In genomic region chr17:35896781-35897643, GRCm38 (mm10) we compare ENCODE assay signal across 8 mouse cellular contexts. TPM values are rescaled to one million over a fixed set of nuclear protein-coding genes. Genes with fewer than 3 reads are reported as not detected.
DNase-seq lines count a peak whose midpoint lies in the region; ATAC-seq and TF ChIP-seq lines count a peak whose summit lies in the region.

Gene 2310061I04Rik (minus strand): TSS chr17:35897431.

- ATAC-seq in embryonic facial prominence, embryonic 11.5 days (replicated peaks; ENCODE audit: insufficient number of reproducible peaks, low FRiP score, low TSS enrichment, low read depth): peak; percentile 91
- peak; percentile 57 for ATAC-seq in granulocyte monocyte progenitor cell, adult 5-6 weeks (replicated peaks; ENCODE audit: poor library complexity, severe bottlenecking)
- ATAC-seq in intestine, postnatal 0 days: peak; percentile 85
- peak; percentile 95 for ATAC-seq in midbrain, embryonic 11.5 days (ENCODE audit: low FRiP score)

- DNase-seq in adrenal gland, postnatal 14 days: peak; percentile 95
- peak; percentile 94 for DNase-seq in embryonic facial prominence, embryonic 11.5 days (ENCODE audit: low spot score)
- peak; percentile 94 for DNase-seq in left cerebral cortex, postnatal 4 days
- peak; percentile 100 for DNase-seq in midbrain, embryonic 11.5 days (ENCODE audit: low spot score, missing footprints)
- peak; percentile 93 for DNase-seq in right cerebral cortex, postnatal 4 days
- DNase-seq in yolk sac, embryonic 10.5 days (ENCODE audit: low spot score): peak; percentile 94

- peaks cover 7% of the 10 kb centered on the region for H3K36me3 ChIP-seq in embryonic facial prominence, embryonic 11.5 days (replicated peaks; ENCODE audit: control insufficient read depth, insufficient read depth, low read depth, low read length)
- H3K36me3 ChIP-seq in intestine, postnatal 0 days (ENCODE audit: control insufficient read depth, insufficient read depth): peaks cover 35% of the 10 kb centered on the region
- H3K36me3 ChIP-seq in midbrain, embryonic 11.5 days (ENCODE audit: control insufficient read depth, insufficient read depth, low read length): peaks cover 12% of the 10 kb centered on the region

- H3K9ac ChIP-seq in embryonic facial prominence, embryonic 11.5 days (replicated peaks; ENCODE audit: low read length): peak within 1 kb of the TSS; percentile 74
- H3K9ac ChIP-seq in intestine, postnatal 0 days (ENCODE audit: low read depth, low read length): peak within 1 kb of the TSS; percentile 93
- H3K9ac ChIP-seq in midbrain, embryonic 11.5 days (ENCODE audit: low read length): peak within 1 kb of the TSS; percentile 83

- H3K4me3 ChIP-seq in embryonic facial prominence, embryonic 11.5 days (ENCODE audit: low read depth, low read length): peak within 1 kb of the TSS; percentile 70
- H3K4me3 ChIP-seq in intestine, postnatal 0 days (ENCODE audit: low read depth, low read length): peak within 1 kb of the TSS; percentile 97
- H3K4me3 ChIP-seq in midbrain, embryonic 11.5 days (ENCODE audit: low read depth, low read length): peak within 1 kb of the TSS; percentile 73

- H3K27me3 ChIP-seq in embryonic facial prominence, embryonic 11.5 days (ENCODE audit: control insufficient read depth, insufficient read depth, low read length): no peaks in the 10 kb centered on the region
- H3K27me3 ChIP-seq in intestine, postnatal 0 days (replicated peaks; ENCODE audit: control insufficient read depth, insufficient read depth, low read length): no peaks in the 10 kb centered on the region
- no peaks in the 10 kb centered on the region for H3K27me3 ChIP-seq in midbrain, embryonic 11.5 days (ENCODE audit: control insufficient read depth, insufficient read depth, low read length)

- under 1% methylated on average over 76 of the region's 86 CpGs for WGBS in embryonic facial prominence, embryonic 11.5 days
- under 1% methylated on average over 84 of the region's 86 CpGs for WGBS in intestine, postnatal 0 days
- under 1% methylated on average over 80 of the region's 86 CpGs for WGBS in midbrain, embryonic 11.5 days

- H3K9me3 ChIP-seq in embryonic facial prominence, embryonic 11.5 days (replicated peaks; ENCODE audit: control insufficient read depth, low read length): no peaks in the 10 kb centered on the region
- H3K9me3 ChIP-seq in intestine, postnatal 0 days (ENCODE audit: control insufficient read depth): no peaks in the 10 kb centered on the region
- H3K9me3 ChIP-seq in midbrain, embryonic 11.5 days (ENCODE audit: control insufficient read depth, low read length): no peaks in the 10 kb centered on the region

- TF ChIP-seq CTCF in intestine, postnatal 0 days (IDR thresholded peaks at IDR 0.05; ENCODE audit: low read depth): no peak

- intact Hi-C loops in left cerebral cortex, postnatal 4 days (cut with DNase I): no loop called here

- peak within 1 kb of the TSS; percentile 94 for H3K4me2 ChIP-seq in embryonic facial prominence, embryonic 11.5 days (ENCODE audit: low read depth, low read length)
- H3K4me2 ChIP-seq in intestine, postnatal 0 days (replicated peaks; ENCODE audit: low read depth): peak within 1 kb of the TSS; percentile 92
- peak within 1 kb of the TSS; percentile 100 for H3K4me2 ChIP-seq in midbrain, embryonic 11.5 days

- no peaks in the 10 kb centered on the region; the same call in 1 of the 2 replicates for H3K4me1 ChIP-seq in embryonic facial prominence, embryonic 11.5 days (ENCODE audit: control insufficient read depth, insufficient read depth, low read length)
- H3K4me1 ChIP-seq in intestine, postnatal 0 days (replicated peaks; ENCODE audit: control insufficient read depth, insufficient read depth, low read length): no peaks in the 10 kb centered on the region
- peaks cover 7% of the 10 kb centered on the region for H3K4me1 ChIP-seq in midbrain, embryonic 11.5 days (ENCODE audit: control insufficient read depth, insufficient read depth, low read length)

- H3K27ac ChIP-seq in embryonic facial prominence, embryonic 11.5 days (replicated peaks; ENCODE audit: low read depth, low read length): peak within 1 kb of the TSS; percentile 61; the same call in 1 of the 2 replicates
- H3K27ac ChIP-seq in intestine, postnatal 0 days (ENCODE audit: low read depth, low read length): peak within 1 kb of the TSS; percentile 92
- H3K27ac ChIP-seq in midbrain, embryonic 11.5 days (ENCODE audit: low read depth, low read length): peak within 1 kb of the TSS; percentile 86

RNA-seq across cellular contexts. Expression of gene 2310061I04Rik, which starts in this region (rescaled TPM):
- total RNA-seq in adrenal gland, postnatal 14 days (2021): 73.6 and 79.5 TPM in 2 replicates
- polyA plus RNA-seq in embryonic facial prominence, embryonic 11.5 days (2014; fragmentation: Nextera tagmentation; extraction: Ambion mirVana): 21.2 and 25.6 TPM in 2 replicates
- 97.8 and 112 TPM in 2 replicates for total RNA-seq in granulocyte monocyte progenitor cell, adult 5-6 weeks (2014; fragmentation: Nextera tagmentation)
- 6.2 and 8.4 TPM in 2 replicates for total RNA-seq in granulocyte monocyte progenitor cell, adult 5-6 weeks (2017)
- 31.5 and 32.3 TPM in 2 replicates for polyA plus RNA-seq in intestine, postnatal 0 days (2015; fragmentation: Nextera tagmentation; extraction: Ambion mirVana)
- 10 to 100 TPM; 59.8 to 69.2 TPM for total RNA-seq in left cerebral cortex, postnatal 4 days (2021)
- 22.7 and 23.3 TPM in 2 replicates for polyA plus RNA-seq in midbrain, embryonic 11.5 days (2014; fragmentation: Nextera tagmentation; extraction: Ambion mirVana)

Comparison
In these comparisons a context has a peak if more than half of its experiments do, and no peak if none do; other contexts are left out.
1. Peak in every context shown above with its lines: DNase-seq, ATAC-seq, H3K4me3 ChIP-seq and H3K27ac ChIP-seq.